Mouse (Mus musculus) intestine, embryonic 16.5 days (tissue): ENCODE measurements at regions not wholly inside any gene's neighbourhood (a gene's known extent, or its start where the extent isn't known, plus 50 kb on each side); places are given as distances from the start of the nearest gene placed in this dataset.
A peak's percentile ranks its signal among the peaks of the same experiment; 100 is the strongest.

ENCODE experiments used
- ATAC-seq: fragments of 200-750 bp; cut with Nextera tagmentation; 2 replicates; pipeline ENCODE4 v1.8.0; 2017; ENCODE audit warnings: moderate TSS enrichment, moderate library complexity
- H3K27ac ChIP-seq: fragments of 300-500 bp; sonication (generic); 2 replicates; pipeline ENCODE4 v1.5.1; 2014; ENCODE audit warnings: mild to moderate bottlenecking, low read length
- H3K27me3 ChIP-seq: fragments of 300-500 bp; sonication (generic); replicated peaks from 2 replicates; pipeline ENCODE4 v1.6.1; 2014; ENCODE audit warnings: low read length, control low read depth, mixed read lengths; ENCODE audit not compliant: control insufficient read depth, insufficient read depth
- H3K36me3 ChIP-seq: fragments of 300-500 bp; sonication (generic); 2 replicates; pipeline ENCODE4 v1.6.1; 2014; ENCODE audit warnings: low read length, control low read depth; ENCODE audit not compliant: control insufficient read depth, insufficient read depth
- H3K4me1 ChIP-seq: fragments of 300-500 bp; sonication (generic); 2 replicates; pipeline ENCODE4 v1.6.1; 2014; ENCODE audit warnings: low read length, control low read depth, mixed read lengths; ENCODE audit not compliant: control insufficient read depth, insufficient read depth
- H3K4me2 ChIP-seq: fragments of 300-500 bp; sonication (generic); 2 replicates; pipeline ENCODE4 v1.6.1; 2014; ENCODE audit warnings: low read depth, low read length, control low read depth
- H3K4me3 ChIP-seq: fragments of 300-500 bp; sonication (generic); 2 replicates; pipeline ENCODE4 v1.5.1; 2014; ENCODE audit warnings: mild to moderate bottlenecking, low read length
- H3K9ac ChIP-seq: fragments of 300-500 bp; sonication (generic); 2 replicates; pipeline ENCODE4 v1.6.1; 2014; ENCODE audit warnings: low read depth, low read length
- H3K9me3 ChIP-seq: fragments of 300-500 bp; sonication (generic); 2 replicates; pipeline ENCODE4 v1.6.1; 2016; ENCODE audit warnings: low read length, control low read depth; ENCODE audit not compliant: control insufficient read depth
- WGBS: fragments of 180-500 bp; shearing (Covaris S2); extraction: QIAGEN DNeasy Blood & Tissue Kit; methylation state at CpG from one replicate; pipeline ENCODE4 v1.1.7; 2014; 5-methylcytosine and 5-hydroxymethylcytosine counted together

DNA sequence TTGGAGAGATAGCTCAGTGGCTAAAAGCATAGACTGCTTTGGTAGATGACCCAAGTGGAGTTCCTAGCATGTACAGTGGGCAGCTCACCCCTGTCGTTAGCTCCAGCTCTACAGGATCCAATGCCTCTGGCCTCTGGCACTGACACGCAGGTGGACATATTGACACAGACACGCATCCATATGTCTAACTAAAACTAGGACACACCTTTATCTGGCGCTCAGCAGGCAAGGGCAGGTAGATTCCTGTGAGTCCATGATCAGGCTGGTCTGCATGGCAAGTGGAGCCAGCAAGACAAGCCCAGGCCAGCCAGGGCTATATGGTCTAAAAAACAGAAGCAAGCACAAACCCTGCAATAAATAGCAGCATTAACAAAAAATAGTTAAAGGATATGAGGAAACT, 358.3 kb downstream of the Abcc12 start:
- ATAC-seq = no peak
- WGBS = 93% methylated on average over 4 of the region's 4 CpGs
- H3K9ac ChIP-seq = no peak overlapping the region
- no peak overlapping the region for H3K4me2 ChIP-seq
- H3K36me3 ChIP-seq = no peaks in the 10 kb centered on the region
- H3K4me3 ChIP-seq = no peak overlapping the region
- H3K27ac ChIP-seq = no peak overlapping the region
- H3K9me3 ChIP-seq = no peaks in the 10 kb centered on the region
- H3K27me3 ChIP-seq = no peaks in the 10 kb centered on the region
- no peaks in the 10 kb centered on the region for H3K4me1 ChIP-seq

GRCm38 (mm10) chr8:86214399-86214798, 366.1 kb downstream of the Abcc12 start:
- no peak overlapping the region for H3K4me3 ChIP-seq
- H3K9ac ChIP-seq = no peak overlapping the region
- no peaks in the 10 kb centered on the region for H3K27me3 ChIP-seq
- no peaks in the 10 kb centered on the region for H3K9me3 ChIP-seq
- H3K27ac ChIP-seq = no peak overlapping the region
- H3K4me2 ChIP-seq = no peak overlapping the region
- no peak for ATAC-seq
- 90% methylated on average over 8 of the region's 8 CpGs for WGBS
- H3K4me1 ChIP-seq = no peaks in the 10 kb centered on the region
- no peaks in the 10 kb centered on the region for H3K36me3 ChIP-seq

GRCm38 (mm10) chr8:86212461-86212860, 368.0 kb downstream of the Abcc12 start:
- Histone ChIP-seq H3K9ac (no peak overlapping the region), H3K4me2 (no peak overlapping the region), H3K4me3 (no peak overlapping the region), H3K36me3 (no peaks in the 10 kb centered on the region), H3K27ac (no peak overlapping the region), H3K4me1 (no peaks in the 10 kb centered on the region), H3K27me3 (no peaks in the 10 kb centered on the region), H3K9me3 (no peaks in the 10 kb centered on the region)
- 93% methylated on average over 2 of the region's 2 CpGs for WGBS
- no peak for ATAC-seq

- no peaks in the 10 kb centered on the region for H3K9me3 ChIP-seq
- H3K4me3 ChIP-seq = no peak overlapping the region
- H3K27me3 ChIP-seq = no peaks in the 10 kb centered on the region
- peak; percentile 58; the same call in 1 of the 2 replicates for ATAC-seq
- WGBS = 36% methylated on average over 5 of the region's 5 CpGs
- no peak overlapping the region for H3K4me2 ChIP-seq
- H3K9ac ChIP-seq = no peak overlapping the region
- H3K27ac ChIP-seq = no peak overlapping the region
- no peaks in the 10 kb centered on the region for H3K4me1 ChIP-seq
- no peaks in the 10 kb centered on the region for H3K36me3 ChIP-seq
Measured at GRCm38 (mm10) chr8:86208812-86209262, 368.1 kb downstream of the Phkb start.

GRCm38 (mm10) chr8:86204421-86205229, 363.9 kb downstream of the Phkb start:
- no peaks in the 10 kb centered on the region for H3K36me3 ChIP-seq
- 67% methylated on average over 6 of the region's 6 CpGs for WGBS
- no peak overlapping the region for H3K4me3 ChIP-seq
- H3K27me3 ChIP-seq = no peaks in the 10 kb centered on the region
- no peaks in the 10 kb centered on the region for H3K9me3 ChIP-seq
- H3K4me2 ChIP-seq = no peak overlapping the region
- ATAC-seq = no peak
- H3K4me1 ChIP-seq = no peaks in the 10 kb centered on the region
- no peak overlapping the region for H3K27ac ChIP-seq
- H3K9ac ChIP-seq = no peak overlapping the region

- Histone ChIP-seq H3K9ac (no peak overlapping the region), H3K4me1 (no peaks in the 10 kb centered on the region), H3K27me3 (no peaks in the 10 kb centered on the region), H3K4me2 (no peak overlapping the region), H3K27ac (no peak overlapping the region), H3K36me3 (no peaks in the 10 kb centered on the region), H3K4me3 (no peak overlapping the region), H3K9me3 (no peaks in the 10 kb centered on the region)
- no peak for ATAC-seq
- WGBS = 68% methylated on average over 9 of the region's 9 CpGs
Measured at GRCm38 (mm10) chr8:86203107-86203506, 362.3 kb downstream of the Phkb start.

DNA sequence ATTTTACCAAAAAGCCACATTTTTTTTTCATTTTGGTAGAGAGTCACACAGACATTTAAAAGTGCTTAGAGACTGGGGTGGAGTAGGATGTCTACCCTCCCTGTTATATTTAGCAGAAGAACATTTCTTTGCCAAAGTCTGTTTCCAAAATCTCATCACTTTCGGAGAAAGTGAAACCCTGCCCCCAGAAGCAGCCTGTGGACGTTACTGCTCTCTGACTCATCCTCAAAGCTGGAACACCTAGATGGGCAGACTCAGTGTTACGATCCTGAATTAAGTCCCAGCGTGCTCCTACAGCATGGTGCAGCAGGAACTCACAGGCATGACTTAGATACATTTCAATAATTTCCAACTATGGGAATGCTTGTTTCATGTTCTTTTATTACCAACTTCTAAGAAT, 361.1 kb downstream of the Phkb start:
- WGBS = 76% methylated on average over 4 of the region's 4 CpGs
- H3K36me3 ChIP-seq = no peaks in the 10 kb centered on the region
- no peaks in the 10 kb centered on the region for H3K27me3 ChIP-seq
- H3K4me2 ChIP-seq = no peak overlapping the region
- no peaks in the 10 kb centered on the region for H3K9me3 ChIP-seq
- ATAC-seq = no peak
- H3K9ac ChIP-seq = no peak overlapping the region
- H3K4me1 ChIP-seq = no peaks in the 10 kb centered on the region
- H3K4me3 ChIP-seq = no peak overlapping the region
- no peak overlapping the region for H3K27ac ChIP-seq

- no peak overlapping the region for H3K4me3 ChIP-seq
- H3K9ac ChIP-seq = no peak overlapping the region
- no peak overlapping the region for H3K4me2 ChIP-seq
- WGBS = 81% methylated on average over 4 of the region's 4 CpGs
- no peaks in the 10 kb centered on the region for H3K36me3 ChIP-seq
- H3K27me3 ChIP-seq = no peaks in the 10 kb centered on the region
- no peaks in the 10 kb centered on the region for H3K9me3 ChIP-seq
- H3K4me1 ChIP-seq = no peaks in the 10 kb centered on the region
- no peak for ATAC-seq
- H3K27ac ChIP-seq = no peak overlapping the region
Measured at GRCm38 (mm10) chr8:86192262-86192661, 351.5 kb downstream of the Phkb start.

- no peak for ATAC-seq
- 86% methylated on average over 5 of the region's 5 CpGs for WGBS
- H3K27me3 ChIP-seq = no peaks in the 10 kb centered on the region
- no peaks in the 10 kb centered on the region for H3K9me3 ChIP-seq
- no peak overlapping the region for H3K9ac ChIP-seq
- H3K36me3 ChIP-seq = no peaks in the 10 kb centered on the region
- no peaks in the 10 kb centered on the region for H3K4me1 ChIP-seq
- no peak overlapping the region for H3K4me2 ChIP-seq
- no peak overlapping the region for H3K27ac ChIP-seq
- no peak overlapping the region for H3K4me3 ChIP-seq
Measured at GRCm38 (mm10) chr8:86184671-86185070, 343.9 kb downstream of the Phkb start.

- H3K27ac ChIP-seq = no peak overlapping the region
- H3K4me2 ChIP-seq = no peak overlapping the region
- WGBS = 79% methylated on average over 3 of the region's 3 CpGs
- no peaks in the 10 kb centered on the region for H3K36me3 ChIP-seq
- H3K9me3 ChIP-seq = no peaks in the 10 kb centered on the region
- H3K9ac ChIP-seq = no peak overlapping the region
- no peaks in the 10 kb centered on the region for H3K4me1 ChIP-seq
- ATAC-seq = no peak
- H3K4me3 ChIP-seq = no peak overlapping the region
- H3K27me3 ChIP-seq = no peaks in the 10 kb centered on the region
Measured at GRCm38 (mm10) chr8:86180793-86181192, 340.0 kb downstream of the Phkb start.
